Mouse (Mus musculus) kidney, embryonic 14.5 days (tissue): ENCODE results near the gene Utp4. TPM values are rescaled to one million over a fixed set of nuclear protein-coding genes. Genes with fewer than 3 reads are reported as not detected.

Source experiments
- ATAC-seq: fragments of 200-750 bp; cut with Nextera tagmentation; 2 replicates; pipeline ENCODE4 v1.8.0; 2017; ENCODE audit warnings: moderate number of reproducible peaks, mild to moderate bottlenecking, moderate TSS enrichment, moderate library complexity; ENCODE audit not compliant: low FRiP score, low TSS enrichment
- H3K27ac ChIP-seq: fragments of 300-500 bp; sonication (generic); 2 replicates; pipeline ENCODE4 v1.5.1; 2014; ENCODE audit warnings: low read depth, mild to moderate bottlenecking, low read length, moderate library complexity, mixed read lengths
- H3K27me3 ChIP-seq: fragments of 300-500 bp; sonication (generic); 2 replicates; pipeline ENCODE4 v1.6.1; 2014; ENCODE audit warnings: mild to moderate bottlenecking, low read length; ENCODE audit not compliant: control insufficient read depth, insufficient read depth
- H3K36me3 ChIP-seq: fragments of 300-500 bp; sonication (generic); 2 replicates; pipeline ENCODE4 v1.6.1; 2014; ENCODE audit warnings: low read length, mixed read lengths; ENCODE audit not compliant: control insufficient read depth, insufficient read depth
- H3K4me1 ChIP-seq: fragments of 300-500 bp; sonication (generic); 2 replicates; pipeline ENCODE4 v1.6.1; 2014; ENCODE audit warnings: low read length, mixed read lengths; ENCODE audit not compliant: control insufficient read depth, insufficient read depth
- H3K4me2 ChIP-seq: fragments of 300-500 bp; sonication (generic); replicated peaks from 2 replicates; pipeline ENCODE4 v1.6.1; 2014; ENCODE audit warnings: low read depth, mild to moderate bottlenecking, low read length
- H3K4me3 ChIP-seq: fragments of 300-500 bp; sonication (generic); 2 replicates; pipeline ENCODE4 v1.5.1; 2014; ENCODE audit warnings: mild to moderate bottlenecking, low read length
- H3K9ac ChIP-seq: fragments of 300-500 bp; sonication (generic); 2 replicates; pipeline ENCODE4 v1.6.1; 2014; ENCODE audit warnings: low read depth, mild to moderate bottlenecking, low read length, moderate library complexity
- H3K9me3 ChIP-seq: fragments of 300-500 bp; sonication (generic); 2 replicates; pipeline ENCODE4 v1.6.1; 2016; ENCODE audit warnings: low read length; ENCODE audit not compliant: control insufficient read depth
- WGBS: fragments of 180-500 bp; shearing (Covaris S2); extraction: QIAGEN DNeasy Blood & Tissue Kit; methylation state at CpG from one replicate; pipeline ENCODE4 v1.1.7; 2014; 5-methylcytosine and 5-hydroxymethylcytosine counted together
- polyA plus RNA-seq: library from polyadenylated mRNA; unstranded; fragments of >200 nt; fragmentation: Nextera tagmentation; extraction: Ambion mirVana; gene quantifications from 2 replicates; pipeline ENCODE4 v1.2.1, GENCODE M21; 2014

Utp4 gene
- polyA plus RNA-seq, 1 experiment from 2014 or later: 92.6 TPM

DNA sequence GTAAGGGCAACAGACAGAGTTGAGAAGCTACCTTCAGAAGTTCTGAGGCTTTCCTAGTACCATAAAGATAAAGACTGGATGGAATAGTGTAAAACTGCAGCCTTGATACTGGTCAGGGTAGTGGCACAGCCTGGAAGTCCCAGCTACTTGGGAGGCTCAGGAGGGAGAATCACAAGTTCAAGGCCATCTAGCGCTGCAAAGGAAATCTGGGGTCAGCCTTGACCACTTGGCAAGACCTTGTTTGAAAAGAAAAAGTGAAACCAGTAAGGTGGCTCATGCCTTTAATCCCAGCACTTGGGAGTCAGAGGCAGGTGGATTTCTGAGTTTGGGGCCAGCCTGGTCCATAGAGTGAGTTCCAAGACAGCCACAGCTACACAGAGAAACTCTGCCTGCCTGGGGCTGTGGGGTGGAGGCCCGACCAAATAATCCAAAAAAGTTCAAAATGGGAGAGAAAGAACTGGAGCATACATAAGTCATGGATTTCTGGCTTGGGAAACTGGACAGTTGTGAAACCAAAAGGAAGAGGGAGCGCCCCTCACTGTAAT is 50.5 kb downstream of the Utp4 start:
- Histone ChIP-seq H3K4me1 (peaks cover 3% of the 10 kb centered on the region; the same call in 1 of the 2 replicates), H3K9ac (no peak overlapping the region), H3K27me3 (no peaks in the 10 kb centered on the region), H3K9me3 (no peaks in the 10 kb centered on the region), H3K27ac (no peak overlapping the region), H3K36me3 (no peaks in the 10 kb centered on the region), H3K4me3 (no peak overlapping the region), H3K4me2 (no peak overlapping the region)
- WGBS: 81% methylated on average over 3 of the region's 3 CpGs
- ATAC-seq: no peak

DNA sequence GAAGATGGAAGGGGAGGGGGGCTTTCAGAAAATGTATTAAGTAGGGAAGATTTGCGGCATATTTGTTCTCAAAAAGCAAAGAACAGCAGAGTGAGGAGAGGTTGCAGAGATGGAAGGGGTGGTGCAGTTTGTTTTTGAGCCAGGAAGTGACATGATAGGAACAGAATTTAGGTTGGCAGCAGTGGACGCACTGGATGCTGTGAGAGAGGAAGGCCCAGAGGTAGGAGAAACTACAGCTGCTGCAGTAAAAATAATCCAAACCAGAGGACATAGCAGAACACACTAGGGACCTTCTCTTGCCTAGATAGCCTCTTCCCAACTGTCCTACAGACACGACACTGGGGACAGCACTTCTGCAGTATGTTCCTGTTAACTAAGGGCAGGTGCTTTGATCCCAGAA is 51.3 kb downstream of the Utp4 start:
- no peaks in the 10 kb centered on the region for H3K36me3 ChIP-seq
- peaks cover 3% of the 10 kb centered on the region; the same call in 1 of the 2 replicates for H3K4me1 ChIP-seq
- ATAC-seq: no peak
- H3K27me3 ChIP-seq: no peaks in the 10 kb centered on the region
- H3K9ac ChIP-seq: no peak overlapping the region
- no peak overlapping the region for H3K27ac ChIP-seq
- H3K9me3 ChIP-seq: no peaks in the 10 kb centered on the region
- 59% methylated on average over 3 of the region's 3 CpGs for WGBS
- H3K4me2 ChIP-seq: no peak overlapping the region
- no peak overlapping the region for H3K4me3 ChIP-seq

DNA sequence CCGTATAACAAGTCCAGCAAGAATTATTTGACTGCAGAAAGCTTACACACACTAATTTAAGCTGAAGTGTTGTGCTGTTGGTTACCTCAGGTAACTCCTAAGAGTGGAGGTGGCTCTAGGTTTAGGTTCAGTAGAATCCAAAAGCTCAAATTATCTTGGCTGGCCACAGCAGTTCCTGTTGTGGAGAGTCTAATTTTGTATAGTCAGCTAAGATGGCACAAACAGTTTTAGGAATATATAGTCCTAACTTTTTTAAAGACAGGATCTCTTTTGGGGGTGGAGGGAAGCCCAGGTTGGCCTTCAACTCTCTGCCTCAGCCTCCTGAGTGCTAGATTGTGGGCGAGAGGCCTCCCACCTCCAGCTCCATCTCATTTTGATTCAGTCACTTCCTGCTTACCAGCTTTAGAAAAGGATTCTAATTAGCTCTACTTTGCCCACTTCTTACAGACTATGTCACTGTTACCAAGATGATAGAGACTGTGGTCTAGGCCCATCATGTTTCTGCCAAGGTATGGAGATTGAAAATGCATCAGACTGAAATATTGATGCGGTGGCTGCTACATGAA is 55.3 kb downstream of the Utp4 start:
- Histone ChIP-seq H3K27me3 (no peaks in the 10 kb centered on the region), H3K4me2 (no peak overlapping the region), H3K27ac (no peak overlapping the region), H3K9me3 (no peaks in the 10 kb centered on the region), H3K4me1 (peaks cover 3% of the 10 kb centered on the region; the same call in 1 of the 2 replicates), H3K9ac (no peak overlapping the region), H3K4me3 (no peak overlapping the region), H3K36me3 (no peaks in the 10 kb centered on the region)
- 85% methylated on average over 3 of the region's 3 CpGs for WGBS
- ATAC-seq: no peak

DNA sequence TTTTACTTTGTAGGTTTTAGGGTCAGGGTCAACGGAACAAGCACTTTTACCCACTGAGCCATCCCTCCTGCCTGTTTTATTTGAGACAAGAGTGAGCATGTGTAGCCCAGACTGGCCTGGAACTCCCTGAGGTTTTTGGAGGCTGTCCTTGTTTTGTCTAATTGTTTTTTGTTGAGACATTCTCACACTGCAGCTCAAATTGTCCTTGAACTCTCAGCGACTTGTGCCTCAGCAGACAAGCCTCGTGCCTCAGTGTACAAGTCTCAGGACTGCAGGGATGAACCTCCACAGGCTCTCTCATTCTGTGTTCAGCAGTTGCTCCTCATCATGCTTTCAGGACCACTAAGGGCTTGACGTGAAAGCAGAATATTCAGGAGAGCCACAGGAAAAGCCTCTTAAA is 58.3 kb downstream of the Utp4 start:
- no peak for ATAC-seq
- Histone ChIP-seq H3K4me3 (no peak overlapping the region), H3K9me3 (no peaks in the 10 kb centered on the region), H3K4me2 (no peak overlapping the region), H3K36me3 (no peaks in the 10 kb centered on the region; the same call in 1 of the 2 replicates), H3K27ac (no peak overlapping the region), H3K27me3 (no peaks in the 10 kb centered on the region), H3K9ac (no peak overlapping the region), H3K4me1 (no peaks in the 10 kb centered on the region)
- WGBS: 58% methylated on average over 4 of the region's 4 CpGs

DNA sequence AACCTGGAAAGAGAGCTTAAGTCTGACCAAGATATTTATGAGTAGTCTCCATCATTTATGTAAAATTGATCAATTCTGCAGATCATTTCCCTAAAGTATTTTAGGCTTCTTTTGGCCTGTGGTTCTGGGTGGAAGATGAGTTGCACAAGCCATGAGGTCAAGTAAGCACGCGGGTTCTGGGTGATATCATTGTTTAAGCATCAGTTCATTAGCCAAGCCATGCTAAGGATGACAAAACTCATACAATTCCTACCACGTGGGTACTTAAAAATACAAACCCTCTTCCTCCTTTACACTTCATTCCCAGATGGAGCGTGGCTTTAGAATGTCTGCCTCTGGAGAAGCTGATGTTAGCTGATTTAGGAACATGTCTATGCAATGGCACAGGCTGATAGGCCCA is 60.1 kb downstream of the Utp4 start:
- Histone ChIP-seq H3K36me3 (no peaks in the 10 kb centered on the region; the same call in 1 of the 2 replicates), H3K4me1 (no peaks in the 10 kb centered on the region), H3K27me3 (no peaks in the 10 kb centered on the region), H3K9me3 (no peaks in the 10 kb centered on the region), H3K27ac (no peak overlapping the region), H3K4me3 (no peak overlapping the region), H3K9ac (no peak overlapping the region), H3K4me2 (no peak overlapping the region)
- 85% methylated on average over 4 of the region's 4 CpGs for WGBS
- ATAC-seq: no peak

DNA sequence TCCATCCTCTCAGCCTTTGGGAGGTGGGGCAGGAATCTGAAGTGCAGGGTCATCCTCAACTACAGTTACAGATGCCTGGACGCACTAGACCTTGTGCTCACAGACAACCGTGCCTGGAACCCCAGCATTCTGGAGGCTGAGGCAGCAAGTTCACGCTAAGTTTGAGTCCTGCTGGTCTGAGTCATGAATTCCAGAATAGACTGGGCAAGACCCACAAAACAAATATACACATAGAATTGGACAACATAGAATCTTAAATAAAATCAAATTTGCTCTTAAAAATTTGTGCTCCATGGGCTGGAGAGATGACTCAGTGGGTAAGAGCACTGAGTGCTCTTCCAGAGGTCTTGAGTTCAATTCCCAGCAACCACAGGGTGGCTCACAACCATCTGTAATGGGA is 63.6 kb downstream of the Utp4 start:
- ATAC-seq: no peak
- 92% methylated on average over 3 of the region's 3 CpGs for WGBS

DNA sequence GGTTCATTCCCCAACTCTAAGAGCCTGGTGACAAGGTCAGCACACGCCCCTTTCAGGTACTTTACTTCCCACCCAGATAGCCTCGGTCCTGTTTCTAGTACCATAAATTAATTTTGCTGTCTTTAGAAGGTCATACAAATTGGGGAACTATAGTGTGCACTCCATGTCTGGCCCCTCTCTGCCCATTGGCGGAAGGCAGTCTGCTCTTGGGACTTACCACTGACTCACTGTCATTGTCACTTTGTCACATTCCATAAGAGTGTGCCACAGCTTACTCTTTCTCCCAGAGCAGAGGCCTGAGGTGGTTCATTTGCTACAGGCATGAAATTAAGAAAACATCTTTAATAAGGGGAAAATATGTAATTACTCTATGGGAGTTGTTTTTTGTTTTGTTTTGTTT is 64.8 kb downstream of the Utp4 start:
- Histone ChIP-seq H3K9ac (no peak overlapping the region), H3K4me1 (no peaks in the 10 kb centered on the region), H3K9me3 (no peaks in the 10 kb centered on the region), H3K36me3 (no peaks in the 10 kb centered on the region; the same call in 1 of the 2 replicates), H3K27me3 (no peaks in the 10 kb centered on the region), H3K4me2 (no peak overlapping the region), H3K27ac (no peak overlapping the region), H3K4me3 (no peak overlapping the region)
- ATAC-seq: no peak
- WGBS: 82% methylated on average over 3 of the region's 3 CpGs

More for the DNA sequence above, 63.6 kb downstream of the Utp4 start:
- Histone ChIP-seq H3K9ac (no peak overlapping the region), H3K9me3 (no peaks in the 10 kb centered on the region), H3K27me3 (no peaks in the 10 kb centered on the region), H3K27ac (no peak overlapping the region), H3K4me3 (no peak overlapping the region), H3K4me1 (no peaks in the 10 kb centered on the region), H3K4me2 (no peak overlapping the region), H3K36me3 (no peaks in the 10 kb centered on the region; the same call in 1 of the 2 replicates)

DNA sequence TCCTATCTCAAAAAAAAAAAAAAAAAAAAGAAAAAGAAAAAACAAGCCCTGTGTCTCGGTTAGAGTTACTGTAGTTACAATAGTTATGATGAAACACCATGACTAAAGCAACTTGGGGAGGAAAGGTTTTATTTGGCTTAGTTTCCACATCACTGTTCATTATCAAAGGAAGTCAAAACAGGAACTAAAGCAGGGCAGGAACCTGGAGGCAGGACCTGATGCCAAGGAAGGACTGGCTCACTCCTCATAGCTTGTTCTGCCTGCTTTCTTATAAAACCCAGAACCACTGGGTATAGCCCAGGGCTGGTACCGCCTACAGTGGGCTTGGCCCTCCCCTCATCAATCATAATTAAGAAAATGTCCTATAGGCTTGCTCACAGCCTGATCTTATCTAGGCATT is 66.2 kb downstream of the Utp4 start:
- Histone ChIP-seq H3K27ac (no peak overlapping the region), H3K4me3 (no peak overlapping the region), H3K9ac (no peak overlapping the region), H3K4me1 (no peaks in the 10 kb centered on the region), H3K9me3 (no peaks in the 10 kb centered on the region), H3K27me3 (no peaks in the 10 kb centered on the region), H3K4me2 (no peak overlapping the region), H3K36me3 (no peaks in the 10 kb centered on the region; the same call in 1 of the 2 replicates)
- 85% methylated on average over 2 of the region's 2 CpGs for WGBS
- no peak for ATAC-seq

DNA sequence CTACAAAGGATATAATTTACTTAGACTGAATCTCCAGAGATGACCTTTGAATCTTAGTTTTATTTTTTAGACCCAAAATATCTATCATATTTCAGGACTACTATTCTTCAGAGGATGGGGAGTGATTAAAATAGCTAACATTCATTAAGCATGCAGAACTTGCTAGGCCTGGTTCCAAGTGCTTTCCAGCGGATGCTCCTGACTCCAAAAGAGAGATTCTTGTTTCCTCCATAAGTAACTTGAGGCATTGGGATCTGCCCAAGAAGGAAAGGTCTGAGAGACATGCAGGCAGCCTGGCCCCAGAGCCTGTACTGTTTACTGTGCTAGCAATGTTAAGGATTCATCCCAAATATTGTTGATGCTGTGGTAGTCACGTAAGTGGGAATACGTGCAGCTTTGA is 68.9 kb downstream of the Utp4 start:
- no peaks in the 10 kb centered on the region for H3K27me3 ChIP-seq
- 92% methylated on average over 3 of the region's 3 CpGs for WGBS
- no peaks in the 10 kb centered on the region for H3K4me1 ChIP-seq
- H3K9ac ChIP-seq: no peak overlapping the region
- H3K4me3 ChIP-seq: no peak overlapping the region
- H3K4me2 ChIP-seq: no peak overlapping the region
- H3K9me3 ChIP-seq: no peaks in the 10 kb centered on the region
- H3K36me3 ChIP-seq: no peaks in the 10 kb centered on the region
- no peak for ATAC-seq
- H3K27ac ChIP-seq: no peak overlapping the region
